Mouse (Mus musculus): ENCODE results near the gene Map4k3. TPM values are rescaled to one million over a fixed set of nuclear protein-coding genes. Genes with fewer than 3 reads are reported as not detected.

Map4k3 gene
- polyA plus RNA-seq, 1 experiment from 2014 or later: 13.8 TPM

GRCm38 (mm10) chr17:80646843-80647242 lies 81.4 kb downstream of the Map4k3 start:
- Histone ChIP-seq H3K4me3 (ENCODE audit: low read depth, low read length) (no peak overlapping the region), H3K27ac (ENCODE audit: low read depth, low read length) (no peak overlapping the region), H3K27me3 (replicated peaks; ENCODE audit: control insufficient read depth, insufficient read depth, low read length) (no peaks in the 10 kb centered on the region), H3K9me3 (ENCODE audit: control insufficient read depth) (no peaks in the 10 kb centered on the region), H3K4me1 (replicated peaks; ENCODE audit: control insufficient read depth, insufficient read depth, low read length) (no peaks in the 10 kb centered on the region), H3K9ac (ENCODE audit: low read depth, low read length) (no peak overlapping the region), H3K36me3 (ENCODE audit: control insufficient read depth, insufficient read depth) (peaks cover 48% of the 10 kb centered on the region), H3K4me2 (replicated peaks; ENCODE audit: low read depth) (no peak overlapping the region)
- TF ChIP-seq CTCF (IDR thresholded peaks at IDR 0.05; ENCODE audit: low read depth): no peak
- WGBS: 63% methylated on average over 5 of the region's 5 CpGs
- ATAC-seq: no peak

- Histone ChIP-seq H3K9ac (ENCODE audit: low read depth, low read length) (no peak overlapping the region), H3K9me3 (ENCODE audit: control insufficient read depth) (no peaks in the 10 kb centered on the region), H3K27me3 (replicated peaks; ENCODE audit: control insufficient read depth, insufficient read depth, low read length) (no peaks in the 10 kb centered on the region), H3K4me3 (ENCODE audit: low read depth, low read length) (no peak overlapping the region), H3K27ac (ENCODE audit: low read depth, low read length) (no peak overlapping the region), H3K4me2 (replicated peaks; ENCODE audit: low read depth) (no peak overlapping the region), H3K36me3 (ENCODE audit: control insufficient read depth, insufficient read depth) (peaks cover 54% of the 10 kb centered on the region), H3K4me1 (replicated peaks; ENCODE audit: control insufficient read depth, insufficient read depth, low read length) (no peaks in the 10 kb centered on the region)
- TF ChIP-seq CTCF (IDR thresholded peaks at IDR 0.05; ENCODE audit: low read depth): no peak
- WGBS: 65% methylated on average over 6 of the region's 6 CpGs
- no peak for ATAC-seq
These were observed 82.2 kb downstream of the Map4k3 start for GRCm38 (mm10) chr17:80646131-80646530.

GRCm38 (mm10) chr17:80645694-80646034 lies 82.6 kb downstream of the Map4k3 start:
- 91% methylated on average over 8 of the region's 8 CpGs for WGBS
- no peak for TF ChIP-seq CTCF (IDR thresholded peaks at IDR 0.05; ENCODE audit: low read depth)
- H3K4me3 ChIP-seq (ENCODE audit: low read depth, low read length): no peak overlapping the region
- peaks cover 58% of the 10 kb centered on the region for H3K36me3 ChIP-seq (ENCODE audit: control insufficient read depth, insufficient read depth)
- H3K9ac ChIP-seq (ENCODE audit: low read depth, low read length): no peak overlapping the region
- H3K4me2 ChIP-seq (replicated peaks; ENCODE audit: low read depth): no peak overlapping the region
- no peaks in the 10 kb centered on the region for H3K9me3 ChIP-seq (ENCODE audit: control insufficient read depth)
- no peaks in the 10 kb centered on the region for H3K4me1 ChIP-seq (replicated peaks; ENCODE audit: control insufficient read depth, insufficient read depth, low read length)
- no peak overlapping the region for H3K27ac ChIP-seq (ENCODE audit: low read depth, low read length)
- no peaks in the 10 kb centered on the region for H3K27me3 ChIP-seq (replicated peaks; ENCODE audit: control insufficient read depth, insufficient read depth, low read length)
- ATAC-seq: no peak

GRCm38 (mm10) chr17:80644983-80645693 lies 83.1 kb downstream of the Map4k3 start:
- no peak overlapping the region for H3K9ac ChIP-seq (ENCODE audit: low read depth, low read length)
- peaks cover 62% of the 10 kb centered on the region for H3K36me3 ChIP-seq (ENCODE audit: control insufficient read depth, insufficient read depth)
- H3K9me3 ChIP-seq (ENCODE audit: control insufficient read depth): no peaks in the 10 kb centered on the region
- no peaks in the 10 kb centered on the region for H3K4me1 ChIP-seq (replicated peaks; ENCODE audit: control insufficient read depth, insufficient read depth, low read length)
- H3K4me3 ChIP-seq (ENCODE audit: low read depth, low read length): no peak overlapping the region
- no peak for ATAC-seq
- no peaks in the 10 kb centered on the region for H3K27me3 ChIP-seq (replicated peaks; ENCODE audit: control insufficient read depth, insufficient read depth, low read length)
- WGBS: 72% methylated on average over 14 of the region's 14 CpGs
- H3K4me2 ChIP-seq (replicated peaks; ENCODE audit: low read depth): no peak overlapping the region
- no peak for TF ChIP-seq CTCF (IDR thresholded peaks at IDR 0.05; ENCODE audit: low read depth)
- H3K27ac ChIP-seq (ENCODE audit: low read depth, low read length): no peak overlapping the region

GRCm38 (mm10) chr17:80644567-80644966 lies 83.7 kb downstream of the Map4k3 start:
- Histone ChIP-seq H3K4me1 (replicated peaks; ENCODE audit: control insufficient read depth, insufficient read depth, low read length) (no peaks in the 10 kb centered on the region), H3K27ac (ENCODE audit: low read depth, low read length) (no peak overlapping the region), H3K9me3 (ENCODE audit: control insufficient read depth) (no peaks in the 10 kb centered on the region), H3K9ac (ENCODE audit: low read depth, low read length) (no peak overlapping the region), H3K36me3 (ENCODE audit: control insufficient read depth, insufficient read depth) (peaks cover 64% of the 10 kb centered on the region), H3K27me3 (replicated peaks; ENCODE audit: control insufficient read depth, insufficient read depth, low read length) (no peaks in the 10 kb centered on the region), H3K4me3 (ENCODE audit: low read depth, low read length) (no peak overlapping the region), H3K4me2 (replicated peaks; ENCODE audit: low read depth) (no peak overlapping the region)
- ATAC-seq: no peak
- 75% methylated on average over 13 of the region's 13 CpGs for WGBS
- no peak for TF ChIP-seq CTCF (IDR thresholded peaks at IDR 0.05; ENCODE audit: low read depth)

- WGBS: 73% methylated on average over 8 of the region's 8 CpGs
- ATAC-seq: no peak
- no peak overlapping the region for H3K27ac ChIP-seq (ENCODE audit: low read depth, low read length)
- H3K9ac ChIP-seq (ENCODE audit: low read depth, low read length): no peak overlapping the region
- no peak overlapping the region for H3K4me2 ChIP-seq (replicated peaks; ENCODE audit: low read depth)
- no peak for TF ChIP-seq CTCF (IDR thresholded peaks at IDR 0.05; ENCODE audit: low read depth)
- no peaks in the 10 kb centered on the region for H3K27me3 ChIP-seq (replicated peaks; ENCODE audit: control insufficient read depth, insufficient read depth, low read length)
- peaks cover 60% of the 10 kb centered on the region for H3K36me3 ChIP-seq (ENCODE audit: control insufficient read depth, insufficient read depth)
- no peaks in the 10 kb centered on the region for H3K9me3 ChIP-seq (ENCODE audit: control insufficient read depth)
- no peak overlapping the region for H3K4me3 ChIP-seq (ENCODE audit: low read depth, low read length)
- no peaks in the 10 kb centered on the region for H3K4me1 ChIP-seq (replicated peaks; ENCODE audit: control insufficient read depth, insufficient read depth, low read length)
These were observed 90.2 kb downstream of the Map4k3 start for GRCm38 (mm10) chr17:80638121-80638520.

Measured in intestine, postnatal 0 days (tissue).